Mouse (Mus musculus) megakaryocyte, adult 5-6 weeks (primary cell): ENCODE measurements around the gene Acot1. TPM values are rescaled to one million over a fixed set of nuclear protein-coding genes. Genes with fewer than 3 reads are reported as not detected.
"Not testable (repeated sequence)": the region's sequence is repeated elsewhere in the genome, so short reads cannot be mapped to it uniquely, and the experiment has no call there.

ENCODE experiments used
- ATAC-seq: 2 replicates; pipeline ENCODE4 v1.8.0; 2016; ENCODE audit warnings: mild to moderate bottlenecking, inconsistent platforms; ENCODE audit not compliant: poor library complexity, severe bottlenecking
- total RNA-seq, 2 experiments: library from RNA; stranded (forward) in 1 of 2; stranded (reverse) in 1 of 2; fragments of 153-499, 151-499 nt in 1 of 2; fragments of 221-1000, 200-1000 nt in 1 of 2; gene quantifications; 2 replicates each; pipeline versions ENCODE4 v1.2.3 to v1.2.4; 2015 to 2017

Acot1 gene
- total RNA-seq, 2 experiments from 2014 or later, result 6.0 to 11.8 TPM

GRCm38 (mm10) chr12:84013701-84014100 is 4.4 kb downstream of the Acot1 start:
- ATAC-seq, result no peak

GRCm38 (mm10) chr12:84020528-84020927 is 11.2 kb downstream of the Acot1 start:
- peak; percentile 61 for ATAC-seq

GRCm38 (mm10) chr12:84022266-84022665 is 13.0 kb downstream of the Acot1 start:
- ATAC-seq, result not testable (repeated sequence)

- ATAC-seq, result peak; percentile 88
Measured at GRCm38 (mm10) chr12:84023052-84023745, 13.9 kb downstream of the Acot1 start.

GRCm38 (mm10) chr12:84025888-84026287 is 16.6 kb downstream of the Acot1 start:
- no peak for ATAC-seq

GRCm38 (mm10) chr12:84028328-84028727 is 19.0 kb downstream of the Acot1 start:
- ATAC-seq, result not testable (repeated sequence)

- ATAC-seq, result not testable (repeated sequence)
Measured at GRCm38 (mm10) chr12:84029043-84029442, 19.8 kb downstream of the Acot1 start.

GRCm38 (mm10) chr12:84030659-84031332 is 21.5 kb downstream of the Acot1 start:
- peak; percentile 98 for ATAC-seq

GRCm38 (mm10) chr12:84032854-84033253 is 23.6 kb downstream of the Acot1 start:
- ATAC-seq, result no peak

GRCm38 (mm10) chr12:84033302-84033701 is 24.0 kb downstream of the Acot1 start:
- ATAC-seq, result not testable (repeated sequence)

- no peak for ATAC-seq
Measured at GRCm38 (mm10) chr12:84034108-84034507, 24.8 kb downstream of the Acot1 start.

GRCm38 (mm10) chr12:84038241-84038640 is 29.0 kb downstream of the Acot1 start, which contains the start of gene Acot4:
Gene Acot4, plus strand, starts transcription at chr12:84038379.
- peak; percentile 62 for ATAC-seq

GRCm38 (mm10) chr12:84038691-84039111 is 29.4 kb downstream of the Acot1 start, which contains the start of gene Gm49366:
Gene Gm49366, plus strand, starts transcription at chr12:84038935.
- ATAC-seq, result not testable (repeated sequence)

- no peak for ATAC-seq
Measured at GRCm38 (mm10) chr12:84042248-84042647, 33.0 kb downstream of the Acot1 start.

GRCm38 (mm10) chr12:84044045-84044444 is 34.8 kb downstream of the Acot1 start:
- no peak for ATAC-seq

- no peak for ATAC-seq
Measured at GRCm38 (mm10) chr12:84046906-84047305, 37.6 kb downstream of the Acot1 start.

GRCm38 (mm10) chr12:84050744-84051143 is 41.5 kb downstream of the Acot1 start:
- ATAC-seq, result not testable (repeated sequence)

GRCm38 (mm10) chr12:84051937-84052474 is 42.7 kb downstream of the Acot1 start, which contains the start of gene Acot3:
Gene Acot3, plus strand, starts transcription at chr12:84052144.
- no peak for ATAC-seq

- ATAC-seq, result no peak
Measured at GRCm38 (mm10) chr12:84052609-84053008, 43.3 kb downstream of the Acot1 start.

- no peak for ATAC-seq
Measured at GRCm38 (mm10) chr12:84053173-84053572, 43.9 kb downstream of the Acot1 start.

- ATAC-seq, result no peak
Measured at GRCm38 (mm10) chr12:84053679-84054391, 44.5 kb downstream of the Acot1 start.
